8 mouse cellular contexts compared by ENCODE assay signal in genomic region chr4:137164429-137164828, GRCm38 (mm10).
A peak's percentile ranks its signal among the peaks of the same experiment; 100 is the strongest.
DNase-seq lines count a peak whose midpoint lies in the region; ATAC-seq lines count a peak whose summit lies in the region.

No protein-coding gene starts in this region.

- no peak overlapping the region for H3K27ac ChIP-seq in hindbrain, embryonic 12.5 days

- H3K36me3 ChIP-seq in hindbrain, embryonic 12.5 days = no peaks in the 10 kb centered on the region

- H3K27me3 ChIP-seq in hindbrain, embryonic 12.5 days = peaks cover 26% of the 10 kb centered on the region

- 5% methylated on average over 12 of the region's 12 CpGs for WGBS in hindbrain, embryonic 12.5 days

- H3K4me3 ChIP-seq in hindbrain, embryonic 12.5 days = peak overlapping the region; percentile 15; the same call in 1 of the 2 replicates

- H3K9me3 ChIP-seq in hindbrain, embryonic 12.5 days (replicated peaks) = no peaks in the 10 kb centered on the region

- peak overlapping the region; percentile 32 for H3K4me2 ChIP-seq in hindbrain, embryonic 12.5 days (replicated peaks)

- no peak for ATAC-seq in hindbrain, embryonic 12.5 days (ENCODE audit: low FRiP score)

- no peak overlapping the region for H3K9ac ChIP-seq in hindbrain, embryonic 12.5 days

- H3K4me1 ChIP-seq in hindbrain, embryonic 12.5 days = peaks cover 2% of the 10 kb centered on the region; the same call in 1 of the 2 replicates

- DNase-seq in NIH3T3 (ENCODE audit: low read depth) = peak; percentile 78
- DNase-seq in cerebellum, postnatal 10 days = peak; percentile 91 to 95
- DNase-seq in frontal cortex, postnatal 14 days (ENCODE audit: low spot score in 2 of 2) = peak; percentile 60 to 76
- peak; percentile 79 to 80 for DNase-seq in layer of hippocampus, postnatal 14 days (ENCODE audit: low spot score in 2 of 2)
- peak; percentile 86 for DNase-seq in lung, postnatal 14 days
- DNase-seq in retina, postnatal 1 day = peak; percentile 83
- peak; percentile 88 for DNase-seq in thymus, postnatal 4 days
